Mouse (Mus musculus): ENCODE results near the gene Olfr804. TPM values are rescaled to one million over a fixed set of nuclear protein-coding genes. Genes with fewer than 3 reads are reported as not detected.

Olfr804 gene
- not detected in 2 replicates for polyA plus RNA-seq (2015; fragmentation: Nextera tagmentation; extraction: Ambion mirVana)

- ATAC-seq (ENCODE audit: insufficient number of reproducible peaks, low FRiP score, low TSS enrichment, low read depth) = no peak
- no peak within 1 kb of the TSS for H3K9ac ChIP-seq
- H3K36me3 ChIP-seq = no peaks in the 10 kb centered on the region
- no peaks in the 10 kb centered on the region for H3K9me3 ChIP-seq (replicated peaks)
- H3K4me3 ChIP-seq (replicated peaks) = no peak within 1 kb of the TSS
- no peak within 1 kb of the TSS for H3K4me2 ChIP-seq (replicated peaks)
- H3K4me1 ChIP-seq = no peaks in the 10 kb centered on the region
- H3K27ac ChIP-seq (replicated peaks) = no peak within 1 kb of the TSS
- H3K27me3 ChIP-seq = no peaks in the 10 kb centered on the region
Observed at GRCm38 (mm10) chr10:129702910-129703309, at the start of gene Olfr804. TSS of gene Olfr804 (plus strand) at chr10:129703210.

GRCm38 (mm10) chr10:129657394-129657793 is 45.6 kb upstream of the Olfr804 start, which contains the start of gene Olfr800:
TSS of gene Olfr800 (plus strand) at chr10:129657694.
- Histone ChIP-seq H3K4me2 (replicated peaks) (no peak within 1 kb of the TSS), H3K9ac (no peak within 1 kb of the TSS), H3K36me3 (no peaks in the 10 kb centered on the region), H3K4me3 (replicated peaks) (no peak within 1 kb of the TSS), H3K27ac (replicated peaks) (no peak within 1 kb of the TSS), H3K27me3 (no peaks in the 10 kb centered on the region), H3K9me3 (replicated peaks) (no peaks in the 10 kb centered on the region), H3K4me1 (no peaks in the 10 kb centered on the region)
- no peak for ATAC-seq (ENCODE audit: insufficient number of reproducible peaks, low FRiP score, low TSS enrichment, low read depth)

GRCm38 (mm10) chr10:129673765-129674164 is 29.2 kb upstream of the Olfr804 start, which contains the start of gene Olfr801:
TSS of gene Olfr801 (minus strand) at chr10:129673865.
- Histone ChIP-seq H3K27me3 (no peaks in the 10 kb centered on the region), H3K4me2 (replicated peaks) (no peak within 1 kb of the TSS), H3K4me3 (replicated peaks) (no peak within 1 kb of the TSS), H3K9ac (no peak within 1 kb of the TSS), H3K9me3 (replicated peaks) (no peaks in the 10 kb centered on the region), H3K27ac (replicated peaks) (no peak within 1 kb of the TSS), H3K36me3 (no peaks in the 10 kb centered on the region), H3K4me1 (no peaks in the 10 kb centered on the region)
- WGBS = 65% methylated on average over 1 of the region's 1 CpGs
- no peak for ATAC-seq (ENCODE audit: insufficient number of reproducible peaks, low FRiP score, low TSS enrichment, low read depth)

- no peak for ATAC-seq (ENCODE audit: insufficient number of reproducible peaks, low FRiP score, low TSS enrichment, low read depth)
- Histone ChIP-seq H3K4me3 (replicated peaks) (no peak within 1 kb of the TSS), H3K4me1 (no peaks in the 10 kb centered on the region), H3K9ac (no peak within 1 kb of the TSS), H3K27ac (replicated peaks) (no peak within 1 kb of the TSS), H3K27me3 (no peaks in the 10 kb centered on the region), H3K9me3 (replicated peaks) (no peaks in the 10 kb centered on the region), H3K36me3 (no peaks in the 10 kb centered on the region), H3K4me2 (replicated peaks) (no peak within 1 kb of the TSS)
- 49% methylated on average over 1 of the region's 1 CpGs for WGBS
Observed at GRCm38 (mm10) chr10:129688069-129688468, 14.9 kb upstream of the Olfr804 start, which contains the start of gene Olfr802. TSS of gene Olfr802 (minus strand) at chr10:129688169.

- no peaks in the 10 kb centered on the region for H3K4me1 ChIP-seq
- ATAC-seq (ENCODE audit: insufficient number of reproducible peaks, low FRiP score, low TSS enrichment, low read depth) = no peak
- no peaks in the 10 kb centered on the region for H3K27me3 ChIP-seq
- no peak within 1 kb of the TSS for H3K9ac ChIP-seq
- H3K4me2 ChIP-seq (replicated peaks) = no peak within 1 kb of the TSS
- WGBS = 74% methylated on average over 2 of the region's 2 CpGs
- H3K27ac ChIP-seq (replicated peaks) = no peak within 1 kb of the TSS
- no peaks in the 10 kb centered on the region for H3K36me3 ChIP-seq
- H3K9me3 ChIP-seq (replicated peaks) = no peaks in the 10 kb centered on the region
- no peak within 1 kb of the TSS for H3K4me3 ChIP-seq (replicated peaks)
Observed at GRCm38 (mm10) chr10:129694186-129694585, 8.8 kb upstream of the Olfr804 start, which contains the start of gene Olfr803. TSS of gene Olfr803 (minus strand) at chr10:129694286.

GRCm38 (mm10) chr10:129729275-129729674 is 26.3 kb downstream of the Olfr804 start, which contains the start of gene Olfr805:
TSS of gene Olfr805 (minus strand) at chr10:129729375.
- WGBS = 97% methylated on average over 2 of the region's 2 CpGs
- Histone ChIP-seq H3K9ac (no peak within 1 kb of the TSS), H3K4me3 (replicated peaks) (no peak within 1 kb of the TSS)

GRCm38 (mm10) chr10:129741821-129742220 is 38.8 kb downstream of the Olfr804 start, which contains the start of gene Olfr806:
TSS of gene Olfr806 (minus strand) at chr10:129741921.
- Histone ChIP-seq H3K36me3 (no peaks in the 10 kb centered on the region), H3K4me2 (replicated peaks) (no peak within 1 kb of the TSS), H3K27me3 (no peaks in the 10 kb centered on the region), H3K27ac (replicated peaks) (no peak within 1 kb of the TSS), H3K4me3 (replicated peaks) (no peak within 1 kb of the TSS), H3K4me1 (no peaks in the 10 kb centered on the region), H3K9ac (no peak within 1 kb of the TSS), H3K9me3 (replicated peaks) (no peaks in the 10 kb centered on the region)
- ATAC-seq (ENCODE audit: insufficient number of reproducible peaks, low FRiP score, low TSS enrichment, low read depth) = no peak

More at GRCm38 (mm10) chr10:129729275-129729674, 26.3 kb downstream of the Olfr804 start, which contains the start of gene Olfr805:
- ATAC-seq (ENCODE audit: insufficient number of reproducible peaks, low FRiP score, low TSS enrichment, low read depth) = no peak
- Histone ChIP-seq H3K4me2 (replicated peaks) (no peak within 1 kb of the TSS), H3K36me3 (no peaks in the 10 kb centered on the region), H3K9me3 (replicated peaks) (no peaks in the 10 kb centered on the region), H3K27ac (replicated peaks) (no peak within 1 kb of the TSS), H3K4me1 (no peaks in the 10 kb centered on the region), H3K27me3 (no peaks in the 10 kb centered on the region)

- no peak within 1 kb of the TSS for H3K4me2 ChIP-seq (replicated peaks)
- no peaks in the 10 kb centered on the region for H3K36me3 ChIP-seq
- no peaks in the 10 kb centered on the region for H3K4me1 ChIP-seq
- 84% methylated on average over 1 of the region's 1 CpGs for WGBS
- H3K27ac ChIP-seq (replicated peaks) = no peak within 1 kb of the TSS
- H3K4me3 ChIP-seq (replicated peaks) = no peak within 1 kb of the TSS
- no peak for ATAC-seq (ENCODE audit: insufficient number of reproducible peaks, low FRiP score, low TSS enrichment, low read depth)
- H3K9ac ChIP-seq = no peak within 1 kb of the TSS
- H3K9me3 ChIP-seq (replicated peaks) = no peaks in the 10 kb centered on the region
- H3K27me3 ChIP-seq = no peaks in the 10 kb centered on the region
Observed at GRCm38 (mm10) chr10:129757693-129758092, 54.7 kb downstream of the Olfr804 start, which contains the start of gene Olfr807. TSS of gene Olfr807 (minus strand) at chr10:129757793.

Small RNAs within 50 kb of the gene (microRNA-seq; reads per million reads assigned to microRNA genes)
- gene Gm24485 (ENCODE audit: borderline number of aligned reads) = not detected

Other genes with a start within 250 kb of the Olfr804 start
- not detected in 2 replicates for gene Olfr787, start 241.3 kb upstream of the Olfr804 start, polyA plus RNA-seq (2015; fragmentation: Nextera tagmentation; extraction: Ambion mirVana)
- not detected in 2 replicates for gene Olfr788, start 232.2 kb upstream of the Olfr804 start, polyA plus RNA-seq (2015; fragmentation: Nextera tagmentation; extraction: Ambion mirVana)
- gene Olfr789, start 218.5 kb upstream of the Olfr804 start, polyA plus RNA-seq (2015; fragmentation: Nextera tagmentation; extraction: Ambion mirVana) = 0.05 TPM in 1 of 2 replicates, not detected in the other
- not detected in 2 replicates for gene Olfr790, start 204.7 kb upstream of the Olfr804 start, polyA plus RNA-seq (2015; fragmentation: Nextera tagmentation; extraction: Ambion mirVana)
- 0.07 and 0.21 TPM in 2 replicates for gene Olfr791, start 181.4 kb upstream of the Olfr804 start, polyA plus RNA-seq (2015; fragmentation: Nextera tagmentation; extraction: Ambion mirVana)
- 0.24 TPM in 1 of 2 replicates, not detected in the other for gene Olfr792, start 164.0 kb upstream of the Olfr804 start, polyA plus RNA-seq (2015; fragmentation: Nextera tagmentation; extraction: Ambion mirVana)
- not detected in 2 replicates for gene Olfr794, start 135.6 kb upstream of the Olfr804 start, polyA plus RNA-seq (2015; fragmentation: Nextera tagmentation; extraction: Ambion mirVana)
- gene Olfr796, start 90.6 kb upstream of the Olfr804 start, polyA plus RNA-seq (2015; fragmentation: Nextera tagmentation; extraction: Ambion mirVana) = not detected in 2 replicates
- gene Olfr798, start 75.3 kb upstream of the Olfr804 start, polyA plus RNA-seq (2015; fragmentation: Nextera tagmentation; extraction: Ambion mirVana) = 0.04 and 0.12 TPM in 2 replicates
- not detected in 2 replicates for gene Olfr799, start 65.7 kb upstream of the Olfr804 start, polyA plus RNA-seq (2015; fragmentation: Nextera tagmentation; extraction: Ambion mirVana)
- gene Olfr800, start 45.5 kb upstream of the Olfr804 start, polyA plus RNA-seq (2015; fragmentation: Nextera tagmentation; extraction: Ambion mirVana) = not detected in 2 replicates
- gene Olfr801, start 29.3 kb upstream of the Olfr804 start, polyA plus RNA-seq (2015; fragmentation: Nextera tagmentation; extraction: Ambion mirVana) = not detected in 2 replicates
- 0.03 and 0.07 TPM in 2 replicates for gene Olfr802, start 15.0 kb upstream of the Olfr804 start, polyA plus RNA-seq (2015; fragmentation: Nextera tagmentation; extraction: Ambion mirVana)
- gene Olfr803, start 8.9 kb upstream of the Olfr804 start, polyA plus RNA-seq (2015; fragmentation: Nextera tagmentation; extraction: Ambion mirVana) = not detected in 2 replicates
- gene Olfr805, start 26.2 kb downstream of the Olfr804 start, polyA plus RNA-seq (2015; fragmentation: Nextera tagmentation; extraction: Ambion mirVana) = 0.05 TPM in 1 of 2 replicates, not detected in the other
- not detected in 2 replicates for gene Olfr806, start 38.7 kb downstream of the Olfr804 start, polyA plus RNA-seq (2015; fragmentation: Nextera tagmentation; extraction: Ambion mirVana)
- 0.17 TPM in 1 of 2 replicates, not detected in the other for gene Olfr807, start 54.6 kb downstream of the Olfr804 start, polyA plus RNA-seq (2015; fragmentation: Nextera tagmentation; extraction: Ambion mirVana)
- gene Olfr808, start 62.3 kb downstream of the Olfr804 start, polyA plus RNA-seq (2015; fragmentation: Nextera tagmentation; extraction: Ambion mirVana) = not detected in 2 replicates
- 0.17 TPM in 1 of 2 replicates, not detected in the other for gene Olfr809, start 71.4 kb downstream of the Olfr804 start, polyA plus RNA-seq (2015; fragmentation: Nextera tagmentation; extraction: Ambion mirVana)
- gene Olfr810, start 91.7 kb downstream of the Olfr804 start, polyA plus RNA-seq (2015; fragmentation: Nextera tagmentation; extraction: Ambion mirVana) = 0.26 and 0.44 TPM in 2 replicates
- not detected in 2 replicates for gene Olfr811, start 101.2 kb downstream of the Olfr804 start, polyA plus RNA-seq (2015; fragmentation: Nextera tagmentation; extraction: Ambion mirVana)
- gene Olfr812, start 142.9 kb downstream of the Olfr804 start, polyA plus RNA-seq (2015; fragmentation: Nextera tagmentation; extraction: Ambion mirVana) = 0.13 and 0.41 TPM in 2 replicates
- 0.20 and 0.33 TPM in 2 replicates for gene Olfr813, start 152.2 kb downstream of the Olfr804 start, polyA plus RNA-seq (2015; fragmentation: Nextera tagmentation; extraction: Ambion mirVana)
- not detected in 2 replicates for gene Olfr814, start 176.6 kb downstream of the Olfr804 start, polyA plus RNA-seq (2015; fragmentation: Nextera tagmentation; extraction: Ambion mirVana)
- gene Olfr815, start 202.7 kb downstream of the Olfr804 start, polyA plus RNA-seq (2015; fragmentation: Nextera tagmentation; extraction: Ambion mirVana) = 0.17 TPM in 1 of 2 replicates, not detected in the other
- not detected in 2 replicates for gene Olfr816, start 212.4 kb downstream of the Olfr804 start, polyA plus RNA-seq (2015; fragmentation: Nextera tagmentation; extraction: Ambion mirVana)
- not detected in 2 replicates for gene Olfr818, start 245.9 kb downstream of the Olfr804 start, polyA plus RNA-seq (2015; fragmentation: Nextera tagmentation; extraction: Ambion mirVana)

Data from embryonic facial prominence, embryonic 15.5 days (tissue).